Mouse (Mus musculus): ENCODE data around the gene F11r. TPM values are rescaled to one million over a fixed set of nuclear protein-coding genes. Genes with fewer than 3 reads are reported as not detected.

F11r gene
- polyA plus RNA-seq, 1 experiment from 2014 or later: 14.5 TPM

- no peak overlapping the region for H3K4me2 ChIP-seq (replicated peaks)
- ATAC-seq (ENCODE audit: low FRiP score): no peak
- no peak overlapping the region for H3K9ac ChIP-seq
- H3K36me3 ChIP-seq: no peaks in the 10 kb centered on the region
- 54% methylated on average over 7 of the region's 7 CpGs for whole genome bisulfite sequencing
- peaks cover 5% of the 10 kb centered on the region for H3K4me1 ChIP-seq
- no peak overlapping the region for H3K4me3 ChIP-seq
- peaks cover 9% of the 10 kb centered on the region for H3K9me3 ChIP-seq (replicated peaks)
- no peak overlapping the region for H3K27ac ChIP-seq
- peaks cover 35% of the 10 kb centered on the region for H3K27me3 ChIP-seq
Observed at GRCm38 (mm10) chr1:171441466-171442412, 4.4 kb downstream of the F11r start.

GRCm38 (mm10) chr1:171442413-171442760 lies 5.1 kb downstream of the F11r start:
- no peak overlapping the region for H3K27ac ChIP-seq
- peaks cover 2% of the 10 kb centered on the region for H3K4me1 ChIP-seq
- H3K4me3 ChIP-seq: no peak overlapping the region
- H3K9ac ChIP-seq: no peak overlapping the region
- H3K36me3 ChIP-seq: no peaks in the 10 kb centered on the region
- peaks cover 9% of the 10 kb centered on the region for H3K9me3 ChIP-seq (replicated peaks)
- no peak overlapping the region for H3K4me2 ChIP-seq (replicated peaks)
- H3K27me3 ChIP-seq: peaks cover 28% of the 10 kb centered on the region
- ATAC-seq (ENCODE audit: low FRiP score): no peak
- 65% methylated on average over 8 of the region's 8 CpGs for WGBS

- peaks cover 2% of the 10 kb centered on the region for H3K27me3 ChIP-seq
- WGBS: 91% methylated on average over 5 of the region's 5 CpGs
Observed at GRCm38 (mm10) chr1:171445050-171445449, 7.7 kb downstream of the F11r start.

GRCm38 (mm10) chr1:171446854-171447253 lies 9.5 kb downstream of the F11r start:
- H3K4me3 ChIP-seq: no peak overlapping the region
- H3K36me3 ChIP-seq: no peaks in the 10 kb centered on the region
- no peaks in the 10 kb centered on the region for H3K4me1 ChIP-seq
- ATAC-seq (ENCODE audit: low FRiP score): no peak
- peaks cover 9% of the 10 kb centered on the region for H3K9me3 ChIP-seq (replicated peaks)
- H3K9ac ChIP-seq: no peak overlapping the region
- no peak overlapping the region for H3K4me2 ChIP-seq (replicated peaks)
- no peaks in the 10 kb centered on the region for H3K27me3 ChIP-seq
- no peak overlapping the region for H3K27ac ChIP-seq
- 79% methylated on average over 7 of the region's 7 CpGs for WGBS

More at GRCm38 (mm10) chr1:171445050-171445449, 7.7 kb downstream of the F11r start:
- no peak overlapping the region for H3K4me2 ChIP-seq (replicated peaks)
- no peak overlapping the region for H3K9ac ChIP-seq
- H3K9me3 ChIP-seq (replicated peaks): peaks cover 9% of the 10 kb centered on the region
- no peaks in the 10 kb centered on the region for H3K4me1 ChIP-seq
- no peak overlapping the region for H3K27ac ChIP-seq
- H3K4me3 ChIP-seq: no peak overlapping the region
- H3K36me3 ChIP-seq: no peaks in the 10 kb centered on the region
- no peak for ATAC-seq (ENCODE audit: low FRiP score)

GRCm38 (mm10) chr1:171447692-171448091 lies 10.4 kb downstream of the F11r start:
- ATAC-seq (ENCODE audit: low FRiP score): no peak
- H3K4me3 ChIP-seq: no peak overlapping the region
- WGBS: 72% methylated on average over 10 of the region's 10 CpGs

GRCm38 (mm10) chr1:171450062-171450461 lies 12.7 kb downstream of the F11r start:
- no peak overlapping the region for H3K4me2 ChIP-seq (replicated peaks)
- H3K4me1 ChIP-seq: no peaks in the 10 kb centered on the region
- H3K9me3 ChIP-seq (replicated peaks): no peaks in the 10 kb centered on the region; the same call in 1 of the 2 replicates
- H3K27ac ChIP-seq: no peak overlapping the region
- ATAC-seq (ENCODE audit: low FRiP score): no peak
- no peaks in the 10 kb centered on the region for H3K36me3 ChIP-seq
- 88% methylated on average over 11 of the region's 11 CpGs for WGBS
- no peaks in the 10 kb centered on the region for H3K27me3 ChIP-seq
- H3K9ac ChIP-seq: no peak overlapping the region
- no peak overlapping the region for H3K4me3 ChIP-seq

More at GRCm38 (mm10) chr1:171447692-171448091, 10.4 kb downstream of the F11r start:
- H3K9me3 ChIP-seq (replicated peaks): peaks cover 9% of the 10 kb centered on the region
- H3K36me3 ChIP-seq: no peaks in the 10 kb centered on the region
- H3K27me3 ChIP-seq: no peaks in the 10 kb centered on the region
- no peaks in the 10 kb centered on the region for H3K4me1 ChIP-seq
- no peak overlapping the region for H3K27ac ChIP-seq
- H3K9ac ChIP-seq: no peak overlapping the region
- no peak overlapping the region for H3K4me2 ChIP-seq (replicated peaks)

GRCm38 (mm10) chr1:171451001-171451400 lies 13.7 kb downstream of the F11r start:
- Histone ChIP-seq H3K36me3 (no peaks in the 10 kb centered on the region), H3K4me2 (replicated peaks) (no peak overlapping the region), H3K9ac (no peak overlapping the region), H3K4me1 (no peaks in the 10 kb centered on the region), H3K27ac (no peak overlapping the region), H3K27me3 (no peaks in the 10 kb centered on the region), H3K9me3 (replicated peaks) (no peaks in the 10 kb centered on the region; the same call in 1 of the 2 replicates), H3K4me3 (no peak overlapping the region)
- ATAC-seq (ENCODE audit: low FRiP score): no peak
- 88% methylated on average over 10 of the region's 10 CpGs for WGBS

GRCm38 (mm10) chr1:171452522-171452921 lies 15.2 kb downstream of the F11r start:
- Histone ChIP-seq H3K27me3 (no peaks in the 10 kb centered on the region), H3K9ac (no peak overlapping the region), H3K4me3 (no peak overlapping the region), H3K4me2 (replicated peaks) (no peak overlapping the region), H3K4me1 (no peaks in the 10 kb centered on the region), H3K9me3 (replicated peaks) (no peaks in the 10 kb centered on the region), H3K36me3 (no peaks in the 10 kb centered on the region), H3K27ac (no peak overlapping the region)
- no peak for ATAC-seq (ENCODE audit: low FRiP score)
- WGBS: 80% methylated on average over 5 of the region's 5 CpGs

GRCm38 (mm10) chr1:171452923-171453322 lies 15.6 kb downstream of the F11r start:
- H3K36me3 ChIP-seq: no peaks in the 10 kb centered on the region
- WGBS: 92% methylated on average over 5 of the region's 5 CpGs
- ATAC-seq (ENCODE audit: low FRiP score): no peak
- H3K4me3 ChIP-seq: no peak overlapping the region
- no peak overlapping the region for H3K27ac ChIP-seq
- H3K9me3 ChIP-seq (replicated peaks): no peaks in the 10 kb centered on the region
- no peak overlapping the region for H3K4me2 ChIP-seq (replicated peaks)
- H3K4me1 ChIP-seq: no peaks in the 10 kb centered on the region
- H3K9ac ChIP-seq: no peak overlapping the region
- H3K27me3 ChIP-seq: no peaks in the 10 kb centered on the region

- H3K9ac ChIP-seq: no peak overlapping the region
- H3K4me3 ChIP-seq: no peak overlapping the region
- H3K9me3 ChIP-seq (replicated peaks): no peaks in the 10 kb centered on the region
- H3K27me3 ChIP-seq: no peaks in the 10 kb centered on the region
- H3K4me1 ChIP-seq: peaks cover 3% of the 10 kb centered on the region; the same call in 1 of the 2 replicates
- 87% methylated on average over 6 of the region's 6 CpGs for WGBS
- no peak overlapping the region for H3K4me2 ChIP-seq (replicated peaks)
- no peaks in the 10 kb centered on the region for H3K36me3 ChIP-seq
- H3K27ac ChIP-seq: no peak overlapping the region
- ATAC-seq (ENCODE audit: low FRiP score): no peak
Observed at GRCm38 (mm10) chr1:171454926-171455325, 17.6 kb downstream of the F11r start.

GRCm38 (mm10) chr1:171457568-171457967 lies 20.2 kb downstream of the F11r start:
- H3K4me1 ChIP-seq: peaks cover 5% of the 10 kb centered on the region; the same call in 1 of the 2 replicates
- no peaks in the 10 kb centered on the region for H3K9me3 ChIP-seq (replicated peaks)
- no peak overlapping the region for H3K27ac ChIP-seq
- H3K9ac ChIP-seq: no peak overlapping the region
- no peak for ATAC-seq (ENCODE audit: low FRiP score)
- WGBS: 100% methylated on average over 1 of the region's 1 CpGs
- no peak overlapping the region for H3K4me3 ChIP-seq
- no peak overlapping the region for H3K4me2 ChIP-seq (replicated peaks)
- H3K27me3 ChIP-seq: no peaks in the 10 kb centered on the region
- no peaks in the 10 kb centered on the region for H3K36me3 ChIP-seq

GRCm38 (mm10) chr1:171459791-171460190 lies 22.5 kb downstream of the F11r start:
- Histone ChIP-seq H3K4me2 (replicated peaks) (no peak overlapping the region), H3K4me3 (no peak overlapping the region), H3K4me1 (peaks cover 5% of the 10 kb centered on the region; the same call in 1 of the 2 replicates), H3K27ac (no peak overlapping the region), H3K27me3 (no peaks in the 10 kb centered on the region), H3K36me3 (no peaks in the 10 kb centered on the region), H3K9ac (no peak overlapping the region), H3K9me3 (replicated peaks) (no peaks in the 10 kb centered on the region)
- 62% methylated on average over 5 of the region's 5 CpGs for WGBS
- ATAC-seq (ENCODE audit: low FRiP score): no peak

Measured in hindbrain, embryonic 12.5 days (tissue).